Mouse (Mus musculus) embryonic facial prominence, embryonic 10.5 days (tissue): Measurements from ENCODE around the gene Galnt15. TPM values are rescaled to one million over a fixed set of nuclear protein-coding genes. Genes with fewer than 3 reads are reported as not detected.
A peak's percentile ranks its signal among the peaks of the same experiment; 100 is the strongest.

ENCODE experiments used
- DNase-seq: peaks from one replicate; pipeline ENCODE4 v3.0.0-alpha.2; 2017; ENCODE audit warnings: low spot score
- H3K27ac ChIP-seq: fragments of 300-500 bp; sonication (generic); replicated peaks from 2 replicates; pipeline ENCODE4 v1.5.1; 2016; ENCODE audit warnings: mild to moderate bottlenecking
- H3K27me3 ChIP-seq: fragments of 300-500 bp; sonication (generic); replicated peaks from 2 replicates; pipeline ENCODE4 v1.6.1; 2016; ENCODE audit warnings: low read depth, mild to moderate bottlenecking; ENCODE audit not compliant: poor library complexity, severe bottlenecking
- H3K36me3 ChIP-seq: fragments of 300-500 bp; sonication (generic); replicated peaks from 2 replicates; pipeline ENCODE4 v1.6.1; 2016; ENCODE audit warnings: mild to moderate bottlenecking, moderate library complexity
- H3K4me1 ChIP-seq: fragments of 300-500 bp; sonication (generic); 2 replicates; pipeline ENCODE4 v1.6.1; 2016
- H3K4me3 ChIP-seq: fragments of 300-500 bp; sonication (generic); 2 replicates; pipeline ENCODE4 v1.5.1; 2016; ENCODE audit warnings: mild to moderate bottlenecking, moderate library complexity
- H3K9me3 ChIP-seq: fragments of 300-500 bp; sonication (generic); 2 replicates; pipeline ENCODE4 v1.6.1; 2016; ENCODE audit warnings: mild to moderate bottlenecking
- WGBS: fragments of 180-500 bp; shearing (Covaris S2); methylation state at CpG from one replicate; pipeline ENCODE4 v1.1.7; 2016; 5-methylcytosine and 5-hydroxymethylcytosine counted together
- polyA plus RNA-seq: library from polyadenylated mRNA; unstranded; fragments of >200 nt; fragmentation: Nextera tagmentation; extraction: Ambion mirVana; gene quantifications from 2 replicates; pipeline ENCODE4 v1.2.1, GENCODE M21; 2016

Gene Galnt15
- polyA plus RNA-seq, 1 experiment from 2014 or later = 0.04 TPM

- peak overlapping the region; percentile 30 for H3K27ac ChIP-seq
- no peaks in the 10 kb centered on the region for H3K36me3 ChIP-seq
- 77% methylated on average over 8 of the region's 8 CpGs for WGBS
- H3K4me3 ChIP-seq = no peak overlapping the region
- DNase-seq = no peak
- no peaks in the 10 kb centered on the region for H3K9me3 ChIP-seq
- H3K4me1 ChIP-seq = 0 out of 2 replicates have a peak, but pooled peaks cover 5% of the 10 kb centered on the region
- no peaks in the 10 kb centered on the region for H3K27me3 ChIP-seq
Observed at GRCm38 (mm10) chr14:32046357-32046756, 17.6 kb downstream of the Galnt15 start.

GRCm38 (mm10) chr14:32050171-32050570 lies 21.4 kb downstream of the Galnt15 start:
- DNase-seq = no peak
- Histone ChIP-seq H3K9me3 (no peaks in the 10 kb centered on the region), H3K27ac (no peak overlapping the region), H3K4me1 (peaks cover 15% of the 10 kb centered on the region), H3K36me3 (no peaks in the 10 kb centered on the region), H3K27me3 (no peaks in the 10 kb centered on the region), H3K4me3 (no peak overlapping the region)
- WGBS = 84% methylated on average over 6 of the region's 6 CpGs

- Histone ChIP-seq H3K9me3 (no peaks in the 10 kb centered on the region), H3K27ac (no peak overlapping the region), H3K4me3 (no peak overlapping the region), H3K36me3 (no peaks in the 10 kb centered on the region), H3K27me3 (no peaks in the 10 kb centered on the region), H3K4me1 (peaks cover 22% of the 10 kb centered on the region)
- DNase-seq = no peak
- WGBS = 81% methylated on average over 5 of the region's 5 CpGs
Observed at GRCm38 (mm10) chr14:32053895-32054294, 25.1 kb downstream of the Galnt15 start.

GRCm38 (mm10) chr14:32054788-32055187 lies 26.0 kb downstream of the Galnt15 start:
- Histone ChIP-seq H3K27ac (no peak overlapping the region), H3K4me3 (no peak overlapping the region), H3K36me3 (no peaks in the 10 kb centered on the region), H3K4me1 (peaks cover 22% of the 10 kb centered on the region), H3K27me3 (no peaks in the 10 kb centered on the region), H3K9me3 (no peaks in the 10 kb centered on the region)
- DNase-seq = no peak
- 67% methylated on average over 10 of the region's 10 CpGs for WGBS

- Histone ChIP-seq H3K9me3 (no peaks in the 10 kb centered on the region), H3K4me1 (peaks cover 22% of the 10 kb centered on the region), H3K27ac (no peak overlapping the region; the same call in 1 of the 2 replicates), H3K4me3 (no peak overlapping the region), H3K36me3 (no peaks in the 10 kb centered on the region), H3K27me3 (no peaks in the 10 kb centered on the region)
- no peak for DNase-seq
- 71% methylated on average over 8 of the region's 8 CpGs for WGBS
Observed at GRCm38 (mm10) chr14:32055781-32056180, 27.0 kb downstream of the Galnt15 start.

- no peak for DNase-seq
- no peak overlapping the region for H3K4me3 ChIP-seq
- H3K27ac ChIP-seq = no peak overlapping the region
- WGBS = 91% methylated on average over 2 of the region's 2 CpGs
- no peaks in the 10 kb centered on the region for H3K36me3 ChIP-seq
- no peaks in the 10 kb centered on the region for H3K9me3 ChIP-seq
- H3K27me3 ChIP-seq = no peaks in the 10 kb centered on the region
- peaks cover 22% of the 10 kb centered on the region for H3K4me1 ChIP-seq
Observed at GRCm38 (mm10) chr14:32056675-32057074, 27.9 kb downstream of the Galnt15 start.

GRCm38 (mm10) chr14:32057664-32058063 lies 28.9 kb downstream of the Galnt15 start:
- no peak for DNase-seq
- Histone ChIP-seq H3K4me3 (no peak overlapping the region), H3K27ac (no peak overlapping the region), H3K36me3 (no peaks in the 10 kb centered on the region), H3K4me1 (peaks cover 22% of the 10 kb centered on the region), H3K27me3 (no peaks in the 10 kb centered on the region), H3K9me3 (no peaks in the 10 kb centered on the region)
- 86% methylated on average over 4 of the region's 4 CpGs for WGBS

- no peak overlapping the region for H3K27ac ChIP-seq
- H3K36me3 ChIP-seq = no peaks in the 10 kb centered on the region
- WGBS = 88% methylated on average over 4 of the region's 4 CpGs
- H3K27me3 ChIP-seq = no peaks in the 10 kb centered on the region
- no peaks in the 10 kb centered on the region; the same call in 1 of the 2 replicates for H3K4me1 ChIP-seq
- no peak for DNase-seq
- H3K4me3 ChIP-seq = no peak overlapping the region
- peaks cover 8% of the 10 kb centered on the region; the same call in 1 of the 2 replicates for H3K9me3 ChIP-seq
Observed at GRCm38 (mm10) chr14:32061398-32061797, 32.6 kb downstream of the Galnt15 start.

- Histone ChIP-seq H3K4me3 (no peak overlapping the region), H3K4me1 (peaks cover 15% of the 10 kb centered on the region), H3K36me3 (no peaks in the 10 kb centered on the region), H3K9me3 (no peaks in the 10 kb centered on the region), H3K27me3 (no peaks in the 10 kb centered on the region), H3K27ac (no peak overlapping the region)
- no peak for DNase-seq
Observed at GRCm38 (mm10) chr14:32072807-32073206, 44.0 kb downstream of the Galnt15 start.

GRCm38 (mm10) chr14:32073211-32073685 lies 44.5 kb downstream of the Galnt15 start:
- Histone ChIP-seq H3K36me3 (no peaks in the 10 kb centered on the region; the same call in 1 of the 2 replicates), H3K4me3 (no peak overlapping the region), H3K27me3 (no peaks in the 10 kb centered on the region), H3K27ac (0 out of 2 replicates have a peak overlapping the region, but pooled peaks have one; percentile 24), H3K4me1 (peaks cover 15% of the 10 kb centered on the region), H3K9me3 (no peaks in the 10 kb centered on the region)
- WGBS = 60% methylated on average over 8 of the region's 8 CpGs
- DNase-seq = no peak

GRCm38 (mm10) chr14:32073901-32074300 lies 45.1 kb downstream of the Galnt15 start:
- no peaks in the 10 kb centered on the region for H3K9me3 ChIP-seq
- H3K4me1 ChIP-seq = peaks cover 15% of the 10 kb centered on the region
- no peaks in the 10 kb centered on the region for H3K27me3 ChIP-seq
- 56% methylated on average over 7 of the region's 7 CpGs for WGBS
- DNase-seq = no peak
- no peaks in the 10 kb centered on the region; the same call in 1 of the 2 replicates for H3K36me3 ChIP-seq
- peak overlapping the region; percentile 24; the same call in 1 of the 2 replicates for H3K27ac ChIP-seq
- H3K4me3 ChIP-seq = no peak overlapping the region

- H3K27me3 ChIP-seq = no peaks in the 10 kb centered on the region
- DNase-seq = peak; percentile 80
- WGBS = 46% methylated on average over 8 of the region's 8 CpGs
Observed at GRCm38 (mm10) chr14:32076896-32077575, 48.2 kb downstream of the Galnt15 start.

GRCm38 (mm10) chr14:32081026-32081425 lies 52.2 kb downstream of the Galnt15 start:
- 89% methylated on average over 10 of the region's 10 CpGs for WGBS
- no peaks in the 10 kb centered on the region for H3K9me3 ChIP-seq
- H3K36me3 ChIP-seq = peaks cover 30% of the 10 kb centered on the region
- no peaks in the 10 kb centered on the region for H3K27me3 ChIP-seq
- no peak for DNase-seq
- no peak overlapping the region for H3K27ac ChIP-seq
- no peak overlapping the region for H3K4me3 ChIP-seq
- H3K4me1 ChIP-seq = peaks cover 12% of the 10 kb centered on the region

More at GRCm38 (mm10) chr14:32076896-32077575, 48.2 kb downstream of the Galnt15 start:
- Histone ChIP-seq H3K9me3 (no peaks in the 10 kb centered on the region), H3K4me3 (no peak overlapping the region), H3K36me3 (peaks cover 19% of the 10 kb centered on the region), H3K4me1 (peaks cover 15% of the 10 kb centered on the region), H3K27ac (no peak overlapping the region)
